Mouse (Mus musculus) CH12.LX (cell line): ENCODE results near the gene Fhdc1. TPM values are rescaled to one million over a fixed set of nuclear protein-coding genes. Genes with fewer than 3 reads are reported as not detected.

Experiments used
- DNase-seq: peaks from one replicate; pipeline ENCODE4 v3.0.0-alpha.2; 2013; ENCODE audit errors: extremely low read depth
- H3K27ac ChIP-seq: 2 replicates; pipeline ENCODE4 v1.5.1; 2012; ENCODE audit warnings: low read depth, mild to moderate bottlenecking, control low read depth, moderate library complexity; ENCODE audit not compliant: insufficient read depth
- H3K27me3 ChIP-seq: replicated peaks from 2 replicates; pipeline ENCODE3; 2012; ENCODE audit warnings: inconsistent platforms
- H3K36me3 ChIP-seq, 2 experiments: replicated peaks in 1 of 2; 2 replicates each; pipeline versions ENCODE3 to v1.6.1; 2012; ENCODE audit warnings: inconsistent platforms in 1 of 2, low read length in 1 of 2, mild to moderate bottlenecking in 1 of 2, mixed read lengths in 1 of 2, moderate library complexity in 1 of 2; ENCODE audit not compliant: control insufficient read depth in 1 of 2, insufficient read depth in 1 of 2
- H3K4me1 ChIP-seq, 2 experiments: 2 replicates each; pipeline ENCODE4 v1.6.1; 2012; ENCODE audit warnings: inconsistent platforms in 1 of 2, moderate library complexity in 1 of 2; ENCODE audit not compliant: insufficient read depth in 2 of 2, control insufficient read depth in 1 of 2
- H3K4me2 ChIP-seq: 2 replicates; pipeline ENCODE4 v1.6.1; 2012; ENCODE audit warnings: low read depth, mild to moderate bottlenecking, control low read depth; ENCODE audit not compliant: poor library complexity, insufficient read depth, severe bottlenecking
- H3K4me3 ChIP-seq, 3 experiments: fragments of 150-350 bp in 1 of 3; sonication (generic) in 1 of 3; replicated peaks in 1 of 3; 2 replicates each; pipeline versions ENCODE3 to v1.5.1; 2011 to 2012; ENCODE audit warnings: low read depth in 2 of 3, low read length in 2 of 3, mild to moderate bottlenecking in 2 of 3, moderate library complexity in 2 of 3, control low read depth in 1 of 3, improper control_type of control experiment in 1 of 3, inconsistent platforms in 1 of 3, mixed read lengths in 1 of 3; ENCODE audit not compliant: poor library complexity in 1 of 3
- H3K79me2 ChIP-seq: replicated peaks from 2 replicates; pipeline ENCODE4 v1.6.1; 2012; ENCODE audit warnings: mild to moderate bottlenecking, moderate library complexity; ENCODE audit not compliant: control insufficient read depth, poor library complexity, insufficient read depth, severe bottlenecking; ENCODE audit errors: extremely low read depth
- H3K9ac ChIP-seq: 2 replicates; pipeline ENCODE4 v1.6.1; 2012; ENCODE audit warnings: low read depth, mild to moderate bottlenecking, control low read depth, moderate library complexity; ENCODE audit not compliant: insufficient read depth
- H3K9me3 ChIP-seq: replicated peaks from 2 replicates; pipeline ENCODE3; 2012; ENCODE audit warnings: low read length, inconsistent platforms, mixed read lengths
- CHD2 ChIP-seq: IDR thresholded peaks from 2 replicates; pipeline ENCODE4 v1.6.1; 2011; ENCODE audit warnings: low read length, improper control_type of control experiment
- ELF1 ChIP-seq: IDR thresholded peaks from 2 replicates; pipeline ENCODE4 v1.6.1; 2014; ENCODE audit warnings: low read depth, mild to moderate bottlenecking, inconsistent platforms, low read length, improper control_type of control experiment
- GABPA ChIP-seq: IDR thresholded peaks from 2 replicates; pipeline ENCODE4 v1.6.1; 2012; ENCODE audit warnings: low read depth, low read length, improper control_type of control experiment, inconsistent platforms; ENCODE audit not compliant: insufficient replicate concordance
- IRF4 ChIP-seq: IDR thresholded peaks from 2 replicates; pipeline ENCODE4 v1.6.1; 2014; ENCODE audit warnings: low read depth, mild to moderate bottlenecking, inconsistent platforms, low read length, improper control_type of control experiment
- JUN ChIP-seq: IDR thresholded peaks from 2 replicates; pipeline ENCODE4 v1.6.1; 2011; ENCODE audit warnings: low read depth, mild to moderate bottlenecking, low read length, improper control_type of control experiment, moderate library complexity; ENCODE audit not compliant: insufficient read depth
- MAZ ChIP-seq: IDR thresholded peaks from 2 replicates; pipeline ENCODE4 v1.6.1; 2012; ENCODE audit warnings: low read depth, mild to moderate bottlenecking, inconsistent platforms, low read length, improper control_type of control experiment, moderate library complexity
- POLR2A ChIP-seq: IDR thresholded peaks from 2 replicates; pipeline ENCODE4 v1.6.1; 2011; ENCODE audit warnings: low read depth, mild to moderate bottlenecking, improper control_type of control experiment, low read length
- SMC3 ChIP-seq: IDR thresholded peaks from 2 replicates; pipeline ENCODE4 v1.6.1; 2011; ENCODE audit warnings: low read depth, low read length, improper control_type of control experiment
- USF1 ChIP-seq: IDR thresholded peaks from 2 replicates; pipeline ENCODE4 v1.6.1; 2014; ENCODE audit warnings: low read depth, mild to moderate bottlenecking, inconsistent platforms, low read length, improper control_type of control experiment
- ZKSCAN1 ChIP-seq: IDR thresholded peaks from 2 replicates; pipeline ENCODE4 v1.6.1; 2012; ENCODE audit warnings: low read depth, inconsistent platforms, low read length, improper control_type of control experiment, borderline replicate concordance
- ZMIZ1 ChIP-seq: IDR thresholded peaks from 2 replicates; pipeline ENCODE4 v1.6.1; 2012; ENCODE audit warnings: low read depth, mild to moderate bottlenecking, inconsistent platforms, low read length, improper control_type of control experiment
- dilution Hi-C: fragments of 300-500 bp; cut with MboI; formaldehyde crosslinking; loops from 2 replicates; pipeline ENCODE4 v1.14.3; 2020; ENCODE audit warnings: low sequenced_read_pairs; ENCODE audit not compliant: extremely low pct_unique_long_range_greater_than_20kb, extremely low pct_ligation_motif_present
- in situ Hi-C: fragments of 300-500 bp; cut with MboI; formaldehyde crosslinking; loops from 3 replicates; pipeline ENCODE4 v1.14.3; 2019; ENCODE audit warnings: low sequenced_read_pairs, low pct_ligation_motif_present, low pct_unique_long_range_greater_than_20kb, mixed read lengths
- polyA plus RNA-seq: library from polyadenylated mRNA; unstranded; fragments of >175 nt; gene quantifications from 2 replicates; pipeline ENCODE4 v1.2.1, GENCODE M21; 2012; ENCODE audit warnings: low read depth; ENCODE audit not compliant: insufficient read length
- total RNA-seq, 2 experiments: library from RNA; depleted of rRNA; stranded (reverse); fragments of 300-350 nt in 1 of 2; fragments of >200 nt in 1 of 2; gene quantifications; 2 replicates each; pipeline ENCODE4 v1.2.3; 2012 to 2014

The Fhdc1 gene
- total and polyA plus RNA-seq, 3 experiments: 0.08 TPM; not detected in 2

DNA sequence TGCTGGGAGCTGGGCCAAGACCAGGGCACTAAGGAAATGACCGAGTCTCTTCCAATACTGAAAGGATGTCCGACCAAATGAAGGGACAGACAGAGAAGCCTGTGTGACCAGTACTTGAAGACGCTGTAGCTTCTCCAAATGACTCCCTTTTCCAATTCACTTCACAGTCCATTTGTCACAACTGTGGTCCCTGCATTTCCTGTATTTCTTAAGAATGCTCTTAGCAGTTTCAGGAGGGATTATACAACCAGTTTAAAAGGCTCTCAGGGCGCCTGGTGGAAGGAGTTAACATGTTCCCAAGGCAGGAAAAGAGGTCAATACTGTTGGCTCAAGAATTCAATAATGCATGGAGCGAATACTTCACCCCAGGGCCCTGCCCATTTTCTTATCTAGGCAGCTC lies 7.3 kb downstream of the Fhdc1 start:
- H3K4me3 ChIP-seq: no peak overlapping the region
- H3K4me2 ChIP-seq: no peak overlapping the region
- no peaks in the 10 kb centered on the region for H3K4me1 ChIP-seq
- H3K9me3 ChIP-seq: no peaks in the 10 kb centered on the region
- dilution Hi-C loops (no loop called here), in situ Hi-C loops (no loop called here)
- no peaks in the 10 kb centered on the region for H3K36me3 ChIP-seq
- H3K79me2 ChIP-seq: no peaks in the 10 kb centered on the region
- TF ChIP-seq ZMIZ1: no peak
- H3K9ac ChIP-seq: no peak overlapping the region
- H3K27ac ChIP-seq: no peak overlapping the region
- no peaks in the 10 kb centered on the region for H3K27me3 ChIP-seq
- no peak for DNase-seq

DNA sequence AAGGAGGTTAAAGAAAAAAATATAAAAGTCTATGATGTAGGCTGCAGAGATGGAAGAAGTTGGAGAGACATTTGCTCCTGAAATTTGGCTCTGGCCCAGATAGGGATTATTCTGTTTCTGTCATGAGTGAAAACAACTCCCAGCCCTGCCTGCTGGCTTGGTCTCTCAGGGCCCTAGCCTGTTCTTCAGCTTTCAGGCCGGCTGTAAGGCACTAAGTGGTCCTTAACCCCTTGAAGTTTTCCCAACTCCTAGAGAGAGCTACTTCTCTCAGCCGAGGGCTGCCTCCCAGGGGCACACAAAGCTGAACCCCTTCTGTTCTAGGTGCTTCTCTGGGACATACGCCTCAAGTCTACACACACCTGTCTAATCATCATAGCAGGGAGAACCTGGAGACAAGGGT lies 7.7 kb downstream of the Fhdc1 start:
- dilution Hi-C loops: no loop called here
- TF ChIP-seq ELF1 (no peak), CHD2 (no peak), SMC3 (no peak), GABPA (no peak), MAZ (no peak), JUN (no peak), IRF4 (no peak)
- H3K4me1 ChIP-seq: no peaks in the 10 kb centered on the region
- no peak for DNase-seq
- H3K27me3 ChIP-seq: no peaks in the 10 kb centered on the region
- H3K27ac ChIP-seq: no peak overlapping the region
- no peaks in the 10 kb centered on the region for H3K79me2 ChIP-seq
- H3K36me3 ChIP-seq: no peaks in the 10 kb centered on the region
- H3K4me3 ChIP-seq: no peak overlapping the region
- H3K4me2 ChIP-seq: no peak overlapping the region
- no peaks in the 10 kb centered on the region for H3K9me3 ChIP-seq
- in situ Hi-C loops: no loop called here
- H3K9ac ChIP-seq: no peak overlapping the region

DNA sequence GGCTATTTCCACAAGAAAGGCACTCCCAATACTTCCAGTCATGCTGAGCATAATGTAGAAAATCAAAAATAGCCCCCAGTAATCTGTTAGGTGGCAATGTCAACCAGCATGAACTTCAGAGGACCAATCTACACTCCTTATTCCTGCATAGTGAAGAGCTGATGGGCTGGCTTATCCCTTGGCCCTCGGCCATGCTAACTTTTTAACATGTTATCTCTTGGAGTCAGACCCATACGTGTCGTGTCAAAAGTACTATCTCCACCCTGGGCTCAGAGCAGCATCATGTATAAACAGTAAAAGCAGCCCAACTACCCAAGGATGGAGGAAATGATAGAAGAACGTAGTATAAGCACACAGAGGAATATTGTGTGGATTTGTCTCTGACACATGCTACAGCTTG lies 9.1 kb downstream of the Fhdc1 start:
- no peak overlapping the region for H3K9ac ChIP-seq

More for the DNA sequence above, 9.1 kb downstream of the Fhdc1 start:
- no peak for DNase-seq
- H3K4me1 ChIP-seq: no peaks in the 10 kb centered on the region
- dilution Hi-C loops (no loop called here), in situ Hi-C loops (no loop called here)
- H3K4me3 ChIP-seq: no peak overlapping the region
- no peaks in the 10 kb centered on the region for H3K36me3 ChIP-seq
- TF ChIP-seq POLR2A (no peak), USF1 (no peak), ZKSCAN1 (no peak)
- H3K27me3 ChIP-seq: no peaks in the 10 kb centered on the region
- no peak overlapping the region for H3K4me2 ChIP-seq
- H3K27ac ChIP-seq: no peak overlapping the region
- no peaks in the 10 kb centered on the region for H3K9me3 ChIP-seq
- H3K79me2 ChIP-seq: no peaks in the 10 kb centered on the region
